Mouse (Mus musculus): ENCODE measurements around the gene Ap2a1. TPM values are rescaled to one million over a fixed set of nuclear protein-coding genes. Genes with fewer than 3 reads are reported as not detected.
"Not testable (repeated sequence)": the region's sequence is repeated elsewhere in the genome, so short reads cannot be mapped to it uniquely, and the experiment has no call there.

Ap2a1 gene
- total RNA-seq, 2 experiments from 2014 or later: 57.1 to 57.2 TPM

DNA sequence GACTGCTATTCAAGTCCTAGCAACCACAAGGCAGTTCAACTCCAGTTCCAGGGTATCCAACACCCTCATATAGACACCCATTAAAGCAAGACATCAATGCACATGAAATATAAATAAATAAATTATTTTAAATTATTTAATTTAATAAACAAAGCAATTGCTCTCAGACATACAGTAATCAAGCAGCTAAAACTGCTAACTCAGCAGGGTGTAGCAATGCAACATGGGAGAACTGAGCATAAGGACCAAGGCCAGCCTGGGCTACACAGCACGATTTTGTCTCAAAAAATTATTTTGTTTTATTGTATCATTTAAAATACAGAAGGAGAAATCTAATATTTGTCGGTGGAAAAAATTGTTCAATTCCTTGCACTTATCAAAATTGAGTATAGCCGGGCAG, 35.1 kb downstream of the Ap2a1 start:
- DNase-seq: no peak

DNA sequence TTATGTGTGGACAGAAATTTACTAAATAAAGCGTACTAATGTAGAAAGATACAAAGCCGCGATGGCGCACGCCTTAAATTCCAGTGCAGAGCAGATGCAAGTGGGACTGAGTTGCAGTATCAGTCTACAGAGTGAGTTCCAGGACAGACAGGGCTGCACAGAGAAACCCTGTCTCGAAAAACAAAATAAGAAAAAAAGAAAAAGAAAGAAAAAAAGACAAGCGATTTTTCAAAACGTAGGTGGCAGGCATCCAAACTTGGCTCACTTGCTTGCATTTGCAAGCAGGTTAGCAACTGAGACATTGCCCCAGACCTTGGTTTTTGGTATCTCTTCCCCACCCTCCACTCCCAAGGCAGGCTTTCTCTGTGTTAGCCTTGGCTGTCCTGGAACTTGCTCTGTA, 36.1 kb downstream of the Ap2a1 start:
- no peak for DNase-seq

DNA sequence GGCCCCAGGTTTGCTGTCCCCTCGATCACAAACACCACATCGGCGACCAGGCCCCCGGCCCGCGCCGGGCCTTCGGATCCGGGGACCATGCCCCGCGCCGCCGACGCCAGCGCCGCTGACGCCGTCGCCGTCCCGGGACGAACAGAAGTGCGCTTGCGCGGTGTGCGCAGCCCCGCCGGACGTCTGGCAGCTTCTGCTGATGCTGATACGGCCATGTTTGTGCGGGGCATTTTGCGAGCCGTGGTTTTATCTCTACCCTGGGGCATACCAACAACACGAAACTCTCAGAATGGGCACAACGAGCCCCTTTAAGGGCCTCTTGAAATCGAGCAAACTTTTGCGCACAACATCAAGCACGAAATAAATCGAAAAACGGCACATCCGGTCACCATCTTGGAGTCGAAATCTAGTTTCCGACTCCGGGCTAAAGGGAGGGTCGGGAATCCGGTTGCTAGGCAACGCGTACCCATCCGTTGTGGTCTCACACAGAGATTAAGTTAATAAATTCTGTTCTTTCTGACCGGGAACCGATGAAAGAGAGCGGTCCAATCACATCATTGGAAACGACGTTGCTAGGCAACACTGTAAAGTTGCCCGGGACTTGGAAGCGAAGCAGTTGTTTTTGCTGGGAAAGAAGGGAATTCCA, 36.9 kb downstream of the Ap2a1 start, which contains the start of gene Med25:
Gene Med25 (minus strand): TSS at position 437 of the 646 bp plus-strand sequence.
- DNase-seq: peak; percentile 87

DNA sequence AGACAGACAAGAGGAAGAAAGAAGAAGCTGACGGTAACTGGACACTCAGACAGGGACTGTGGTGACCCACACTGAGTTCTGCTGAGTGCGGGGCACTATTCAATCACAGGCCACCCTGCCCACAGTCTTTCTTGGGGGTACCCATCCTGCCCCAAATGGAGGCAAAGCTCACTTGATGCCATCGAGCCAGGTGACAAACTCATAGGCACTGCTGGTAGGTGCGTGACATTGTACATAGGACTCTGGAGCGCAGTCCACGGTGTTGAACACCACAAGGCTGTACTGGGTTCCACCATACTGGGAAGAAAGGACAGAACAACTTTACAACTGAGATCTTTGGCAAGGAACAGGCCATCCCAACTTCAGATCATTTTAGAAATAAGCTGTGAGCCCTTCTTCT, 37.7 kb downstream of the Ap2a1 start:
- DNase-seq: no peak

DNA sequence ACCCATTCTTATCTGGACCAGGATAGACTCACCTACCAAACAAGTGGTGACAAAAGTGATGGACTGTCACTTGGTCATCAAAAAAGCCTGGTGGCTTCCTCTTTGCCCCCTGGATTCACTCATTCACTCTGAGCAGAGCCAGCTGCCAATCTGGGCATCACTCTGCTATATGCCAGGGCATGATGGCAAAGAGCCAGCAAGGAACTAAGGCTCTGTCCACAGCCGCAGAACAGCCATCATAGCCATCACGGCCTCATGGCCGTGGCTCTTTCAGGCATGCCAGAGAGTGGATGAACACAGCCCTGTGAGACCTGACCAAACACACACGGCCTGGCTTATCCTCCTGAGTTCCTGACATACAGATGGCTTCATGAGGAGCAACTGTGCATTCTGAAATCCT, 38.6 kb downstream of the Ap2a1 start:
- no peak for DNase-seq

DNA sequence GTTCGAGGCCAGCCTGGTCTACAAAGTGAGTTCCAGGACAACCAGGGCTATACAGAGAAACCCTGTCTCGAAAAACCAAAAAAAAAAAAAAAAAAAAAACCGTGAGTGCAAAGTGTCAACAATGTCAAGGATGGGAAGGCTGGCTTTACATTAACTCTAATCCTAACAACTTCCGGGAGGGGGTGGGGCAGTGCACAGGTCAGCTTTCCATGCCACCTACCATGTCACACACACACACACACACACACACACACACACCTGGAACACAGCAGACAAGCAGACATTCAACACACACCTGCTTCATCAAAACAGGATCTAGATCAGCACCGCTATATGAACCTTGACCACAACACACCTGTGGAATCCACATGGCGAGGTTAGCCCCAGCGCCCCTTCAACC, 39.1 kb downstream of the Ap2a1 start:
- no peak for DNase-seq

DNA sequence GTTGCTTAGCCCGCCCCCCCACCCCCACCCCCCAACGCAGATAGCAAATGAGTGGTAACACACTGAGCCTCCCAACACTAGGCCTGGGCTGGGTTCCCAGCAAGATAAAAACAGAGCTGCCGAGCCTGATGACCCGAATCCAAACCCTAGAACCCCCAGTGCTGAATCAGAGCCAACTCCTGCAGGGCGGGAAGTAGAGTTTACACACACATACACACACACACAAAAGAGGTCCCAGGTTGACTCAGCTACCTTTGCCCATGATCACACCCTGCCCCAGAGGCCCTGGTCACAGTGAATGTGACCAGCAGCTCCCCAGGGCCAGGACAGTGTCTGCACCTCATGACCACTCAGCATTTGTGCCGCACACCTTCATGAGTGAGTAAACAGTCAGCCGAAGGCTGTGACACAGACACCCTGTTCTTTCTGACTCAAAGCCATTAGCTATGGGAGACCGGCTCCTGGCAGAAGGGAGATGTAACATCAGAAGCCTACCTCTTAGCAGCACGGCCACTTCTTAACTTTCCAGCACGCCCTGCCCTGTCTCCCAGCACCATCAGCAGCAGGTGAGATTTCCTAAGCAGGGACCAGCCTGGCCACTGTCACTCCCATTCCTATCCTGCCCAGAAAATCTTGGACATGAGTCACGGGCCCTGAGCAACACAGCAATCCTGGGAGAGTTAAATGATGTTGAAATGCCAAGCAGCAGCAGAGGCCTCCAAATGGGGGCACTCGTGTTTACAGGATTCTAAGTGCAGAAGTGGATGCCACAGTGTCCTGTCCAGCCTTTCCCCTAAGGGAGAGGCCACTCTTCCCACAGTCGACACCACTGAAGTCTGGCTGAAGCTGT, 40.8 kb downstream of the Ap2a1 start:
- no peak for DNase-seq

DNA sequence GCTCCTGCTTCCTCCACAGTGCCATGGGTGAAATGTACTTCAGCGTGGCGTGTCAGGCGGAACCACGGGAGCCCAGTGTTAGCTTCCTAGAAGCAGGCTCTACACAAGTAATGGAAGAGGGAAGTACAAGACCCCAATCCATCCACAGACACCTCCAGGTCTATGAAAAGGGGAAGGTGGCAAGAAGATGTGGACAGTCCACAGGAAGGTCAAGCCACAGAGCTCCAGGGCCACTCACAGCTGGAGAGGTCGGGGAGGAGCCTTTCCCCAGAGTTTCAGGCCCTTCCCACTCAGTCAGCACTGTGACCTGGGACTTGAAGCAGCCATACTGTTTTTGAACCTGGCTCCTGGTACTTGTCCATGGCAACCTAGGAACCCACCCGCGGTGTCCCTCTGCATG, 42.3 kb downstream of the Ap2a1 start:
- DNase-seq: no peak

DNA sequence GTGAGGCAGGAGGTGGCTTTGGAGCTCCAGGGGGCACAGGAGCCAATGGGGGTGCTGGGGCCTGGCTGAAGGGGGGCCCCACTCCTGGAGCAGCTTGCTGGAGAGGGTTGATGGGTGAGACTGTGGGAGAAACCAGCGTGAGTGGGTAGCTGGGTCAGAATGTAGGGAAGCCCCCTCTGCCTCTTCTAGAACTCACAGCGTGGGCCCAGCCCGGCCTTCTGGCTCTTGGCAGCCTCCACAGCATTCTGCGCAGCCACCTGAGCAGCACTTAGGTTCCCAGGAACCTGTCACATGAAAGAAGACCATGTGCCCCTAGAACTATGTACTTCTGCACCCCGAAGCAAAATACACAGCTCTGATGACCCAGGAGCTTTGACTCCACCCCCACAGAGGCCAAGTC, 44.7 kb downstream of the Ap2a1 start:
- DNase-seq: no peak

DNA sequence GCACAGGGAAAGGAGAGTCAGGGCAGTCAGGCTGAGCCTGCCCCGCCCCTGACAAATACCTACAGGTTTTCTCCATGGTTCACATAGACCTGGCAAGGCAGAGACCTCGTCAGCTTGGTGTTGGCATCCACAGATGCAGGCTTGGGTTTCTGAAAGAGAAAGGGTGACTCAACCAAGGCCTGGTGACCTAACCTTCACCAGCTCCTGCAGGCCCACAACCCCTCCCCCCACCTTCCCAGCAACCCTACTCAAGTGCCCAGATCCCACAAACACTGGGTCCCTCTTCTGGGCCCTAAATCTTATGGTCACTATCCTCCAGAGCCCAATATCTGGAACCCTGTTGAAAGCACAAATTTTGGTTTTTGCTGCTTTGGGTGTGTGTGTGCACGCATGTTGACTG, 46.3 kb downstream of the Ap2a1 start:
- DNase-seq: no peak

DNA sequence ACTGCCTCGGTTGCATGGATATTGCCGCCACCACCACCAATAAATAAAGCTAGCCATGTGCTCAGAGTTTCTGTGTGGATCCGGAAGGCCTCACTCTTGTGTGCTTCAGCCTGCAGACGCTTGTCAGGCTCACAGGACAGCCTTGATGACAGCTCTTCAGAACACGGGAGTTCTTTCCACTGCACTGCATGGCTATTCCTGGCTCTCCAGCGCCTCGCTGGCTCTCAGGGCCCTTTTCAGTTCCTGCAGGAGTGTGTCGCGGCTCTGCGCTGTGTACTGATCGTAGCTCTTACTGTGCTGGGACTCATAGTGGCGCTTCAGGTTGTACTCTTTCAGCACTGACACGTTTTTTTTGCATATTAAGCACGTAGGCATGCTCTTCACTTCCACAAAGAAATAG, 51.5 kb downstream of the Ap2a1 start:
- DNase-seq: no peak

DNA sequence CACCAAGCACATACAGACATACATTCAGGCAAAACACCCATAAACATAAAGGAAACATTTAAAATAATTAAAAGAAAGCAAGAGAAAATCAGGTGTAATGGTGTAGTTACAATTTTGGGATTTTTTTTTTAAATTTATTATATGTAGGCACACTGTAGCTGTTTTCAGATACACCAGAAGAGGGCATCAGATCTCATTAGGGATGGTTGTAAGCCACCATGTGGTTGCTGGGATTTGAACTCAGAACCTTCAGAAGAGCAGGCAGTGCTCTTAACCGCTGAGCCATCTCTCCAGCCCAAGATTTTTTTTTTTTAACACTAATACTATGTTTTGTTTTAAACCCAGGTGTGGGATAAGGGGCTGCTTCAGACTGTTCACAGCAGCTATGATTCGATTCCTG, 57.5 kb downstream of the Ap2a1 start:
- DNase-seq: not testable (repeated sequence)

DNA sequence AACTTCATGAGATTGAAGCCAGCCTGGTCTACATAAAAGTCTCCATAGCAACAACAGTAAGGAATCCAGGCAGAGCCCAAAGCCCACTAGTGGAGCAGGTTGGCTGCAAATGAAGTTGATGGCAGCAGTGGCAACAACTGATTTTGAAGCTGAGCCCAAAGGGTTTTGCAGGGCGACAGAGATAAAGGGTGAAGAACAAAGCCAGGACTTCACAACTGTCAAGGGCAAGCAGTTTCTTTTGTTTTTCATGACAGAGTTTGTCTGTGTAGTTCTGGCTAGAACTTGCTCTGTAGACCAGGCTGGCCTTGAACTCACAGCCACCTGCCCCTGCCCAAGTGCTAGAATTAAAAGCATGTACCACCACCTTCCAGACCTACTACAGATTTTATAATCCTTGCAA, 58.1 kb downstream of the Ap2a1 start:
- no peak for DNase-seq

DNA sequence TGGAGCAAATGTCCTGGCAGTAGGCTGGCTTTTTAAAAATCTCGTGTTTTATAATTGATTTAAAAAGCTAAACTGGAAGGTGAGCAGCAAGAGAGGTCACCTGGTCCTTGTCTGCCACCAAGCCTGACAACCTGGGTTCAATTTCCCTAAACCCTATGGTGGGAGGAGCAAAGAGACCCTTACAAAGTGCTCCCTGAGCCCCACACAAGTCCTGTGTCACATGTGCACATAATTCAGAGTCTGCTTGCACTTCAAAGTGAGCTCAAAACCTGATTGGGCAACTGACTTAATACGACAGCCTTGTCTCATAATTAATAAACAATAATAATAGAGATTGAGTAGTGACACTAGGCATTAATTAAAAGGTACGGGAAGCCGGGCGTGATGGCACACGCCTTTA, 58.7 kb downstream of the Ap2a1 start:
- no peak for DNase-seq

DNA sequence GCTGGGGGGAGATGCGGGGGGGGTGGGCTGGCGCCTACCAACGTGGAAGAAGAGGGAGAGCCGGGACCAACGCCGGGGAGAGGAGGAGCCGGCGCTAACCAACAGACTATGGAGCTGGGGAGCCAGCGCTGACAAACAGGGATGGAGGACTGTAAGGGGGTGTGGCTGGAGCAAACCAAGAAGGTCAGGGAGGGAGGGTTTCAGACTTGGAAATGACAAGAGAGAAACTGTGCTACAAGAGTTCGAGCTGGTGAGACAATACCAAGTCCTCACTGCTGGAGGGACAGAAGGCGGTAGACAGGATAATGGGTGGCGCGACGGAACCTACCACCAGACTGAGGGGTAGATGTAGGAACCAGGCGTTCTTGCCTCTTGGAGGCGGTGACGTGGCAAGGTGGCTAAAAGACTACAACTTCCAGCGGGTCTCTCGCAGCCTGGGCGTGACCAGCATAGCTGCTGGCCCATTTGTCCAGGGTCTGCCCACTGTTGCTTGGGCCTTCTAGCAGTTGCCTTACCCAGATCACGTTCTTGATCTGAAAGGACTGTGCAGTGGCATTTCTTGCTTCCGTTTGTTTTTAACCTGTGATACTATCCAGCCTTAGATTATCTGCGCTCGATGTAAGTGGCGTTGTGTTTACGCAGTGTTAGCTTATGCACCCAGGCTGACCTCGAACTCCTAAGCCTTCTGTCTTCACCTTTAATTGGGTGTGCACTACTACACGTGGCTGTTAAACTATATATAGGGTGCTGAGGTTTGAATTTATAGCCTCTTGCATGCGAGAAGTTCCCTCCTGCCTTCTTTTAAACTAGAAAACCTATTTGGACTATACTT, 59.4 kb downstream of the Ap2a1 start, which contains the start of gene Ptov1:
Gene Ptov1 (minus strand): TSS at position 92 of the 832 bp plus-strand sequence.
- peak; percentile 94 for DNase-seq

DNA sequence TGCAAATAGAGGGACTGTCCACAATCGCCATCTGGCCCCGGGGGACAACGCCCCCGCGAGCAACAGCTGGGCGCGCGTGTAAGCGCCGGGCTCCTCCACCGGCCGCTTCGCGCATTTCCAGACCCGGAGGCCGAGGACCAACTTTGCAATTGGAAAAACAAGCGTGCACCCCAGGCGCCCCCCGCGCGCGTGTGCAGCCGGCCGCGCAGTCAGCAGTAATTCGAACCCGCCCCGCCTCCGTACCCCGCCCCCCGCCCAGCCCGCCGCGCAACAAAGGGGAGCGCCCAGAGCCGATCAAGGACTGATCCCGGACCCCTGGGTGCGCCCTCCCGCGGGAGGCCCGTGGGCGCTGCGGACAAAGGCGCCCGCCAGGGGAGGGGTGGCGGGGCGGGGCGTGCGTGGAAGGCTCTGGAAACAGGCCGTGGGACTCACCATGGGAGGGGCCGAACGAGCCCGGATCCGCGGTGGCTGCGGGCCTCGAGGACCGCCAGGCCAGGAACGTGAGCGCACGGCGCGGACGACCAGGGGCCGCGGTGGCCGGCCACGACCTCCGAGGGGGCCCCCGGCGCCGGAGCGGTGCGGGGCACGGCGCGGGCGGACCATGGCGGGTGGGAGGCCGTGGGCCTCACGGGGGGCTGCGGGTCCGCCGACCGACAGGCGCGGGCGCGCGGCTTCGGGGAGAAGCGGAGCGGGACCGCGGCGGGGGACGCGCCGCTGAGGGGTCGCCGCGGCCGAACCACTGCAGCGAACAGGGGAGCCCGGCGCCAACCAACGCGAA, 60.2 kb downstream of the Ap2a1 start:
- DNase-seq: peak; percentile 83

DNA sequence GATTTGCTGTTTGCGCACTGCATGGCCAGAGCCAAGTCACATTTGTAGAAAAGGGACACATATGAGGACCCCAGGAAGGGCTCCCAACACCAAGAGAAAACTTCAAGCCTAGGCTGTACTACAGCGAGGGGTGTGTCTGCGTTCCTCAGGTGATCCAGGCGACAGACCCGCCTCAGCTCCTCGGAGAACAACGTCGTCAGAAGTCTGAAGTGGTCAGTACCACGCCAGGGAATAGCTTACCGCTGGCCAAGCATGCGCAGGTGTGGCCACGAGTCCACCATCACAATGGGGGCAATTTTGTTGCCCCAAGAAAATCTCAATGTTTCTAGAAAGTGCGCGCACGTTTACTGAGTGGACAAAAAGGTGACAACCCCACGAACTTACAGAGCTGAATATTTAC, 60.8 kb downstream of the Ap2a1 start:
- no peak for DNase-seq

DNA sequence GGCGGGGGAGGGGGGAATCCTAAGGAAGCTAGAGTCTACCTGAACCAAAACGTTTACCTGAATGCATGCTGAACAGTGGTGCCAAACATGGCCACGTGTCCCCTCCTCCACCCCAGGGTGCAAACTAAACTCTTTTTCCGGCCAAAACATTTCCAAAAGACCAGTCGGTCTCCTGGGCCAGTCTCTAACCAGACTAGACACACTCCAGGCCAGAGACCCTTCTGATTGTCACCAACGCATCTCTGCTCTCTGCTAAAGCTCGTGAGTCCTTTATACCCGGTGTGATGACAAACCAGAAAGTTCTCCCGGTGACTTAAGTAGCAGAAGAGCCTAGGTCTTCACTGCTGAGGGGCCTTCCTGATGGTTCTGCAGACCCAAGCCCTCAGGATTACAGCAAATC, 61.5 kb downstream of the Ap2a1 start:
- no peak for DNase-seq

DNA sequence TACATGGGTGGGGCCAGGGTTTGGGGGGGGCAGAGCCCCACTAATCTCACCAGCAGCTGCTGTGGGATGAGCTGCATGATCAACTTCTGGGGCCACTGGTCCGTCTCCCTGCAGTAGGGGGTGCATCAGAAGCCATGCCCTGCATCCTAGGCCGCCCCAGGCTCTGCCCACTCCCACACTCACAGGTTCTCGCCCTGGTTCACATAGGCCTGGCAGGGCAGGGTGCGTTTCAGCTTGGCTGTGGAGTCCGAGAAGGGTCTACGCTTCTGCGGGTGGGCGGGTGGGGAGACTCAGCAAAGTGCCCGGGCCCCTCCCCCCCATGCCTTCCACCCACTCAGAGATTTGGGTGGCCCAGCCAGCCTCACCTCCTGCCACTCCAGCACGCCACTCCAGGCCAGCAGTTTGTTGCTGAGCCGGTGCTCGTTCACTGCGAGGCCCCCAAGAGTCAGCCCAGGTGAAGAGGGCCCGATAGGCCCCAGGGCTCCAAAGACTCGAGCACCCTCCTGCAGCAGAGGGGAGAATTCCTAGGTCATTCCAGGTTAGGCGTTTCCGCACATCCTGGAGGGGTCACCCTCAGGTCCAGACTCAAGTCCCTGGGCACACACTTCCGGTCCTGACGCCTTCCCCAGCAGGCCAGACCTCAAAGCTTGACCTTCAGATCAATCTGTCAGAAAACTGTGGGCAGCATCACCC, 62.1 kb downstream of the Ap2a1 start:
- no peak for DNase-seq

DNA sequence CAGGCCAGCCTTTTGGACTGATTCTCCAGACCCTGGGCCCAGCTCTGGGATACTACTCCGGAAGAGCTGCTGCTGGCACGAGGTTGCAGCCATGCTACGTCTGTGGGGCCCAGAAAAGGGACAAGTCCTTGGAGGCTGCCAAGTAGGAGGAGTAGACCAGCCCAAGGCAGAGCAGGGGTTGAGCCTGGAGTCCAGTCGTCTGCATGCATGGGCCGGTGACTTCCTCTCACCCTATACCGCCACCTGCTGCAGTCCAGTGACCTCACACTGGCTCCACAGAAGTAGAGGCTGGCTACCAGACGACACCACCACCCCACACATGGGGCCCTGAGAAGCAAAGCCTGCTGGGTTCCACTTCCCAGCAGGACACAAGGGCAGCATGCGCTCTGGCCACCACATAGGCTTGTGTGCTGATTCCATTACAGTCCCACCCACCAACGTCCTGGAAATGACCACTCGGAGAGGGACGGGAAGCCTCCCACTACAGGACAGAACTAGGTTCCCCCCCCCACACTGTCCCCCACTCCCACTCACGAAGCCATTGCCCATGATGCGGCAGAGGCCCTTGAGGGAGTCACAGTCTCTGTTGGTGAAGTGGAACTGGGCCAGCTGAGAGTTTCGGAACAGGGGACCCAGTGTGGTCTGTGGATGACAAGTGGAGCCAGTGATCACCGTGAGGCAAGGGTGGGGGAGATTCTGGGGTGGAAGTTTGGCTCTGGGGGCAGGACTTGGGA, 62.9 kb downstream of the Ap2a1 start:
- peak; percentile 72 for DNase-seq

Measured in gastrocnemius, postnatal 25 days (tissue).